Mouse (Mus musculus) MEL (cell line): Measurements from ENCODE around the gene Egfl8. TPM values are rescaled to one million over a fixed set of nuclear protein-coding genes. Genes with fewer than 3 reads are reported as not detected.

ENCODE experiments used
- DNase-seq: peaks from one replicate; pipeline ENCODE4 v3.0.0; 2011; ENCODE audit warnings: low read depth, low spot score
- H3K27ac ChIP-seq: 2 replicates; pipeline ENCODE4 v1.5.1; 2012; ENCODE audit warnings: low read depth, mild to moderate bottlenecking, control low read depth, low read length, moderate library complexity; ENCODE audit not compliant: control insufficient read depth
- H3K27me3 ChIP-seq, 2 experiments: fragments of 150-350 bp in 1 of 2; sonication (generic) in 1 of 2; 2 replicates each; pipeline ENCODE4 v1.6.1; 2012; ENCODE audit warnings: low read length in 2 of 2, mild to moderate bottlenecking in 2 of 2, improper control_type of control experiment in 1 of 2, moderate library complexity in 1 of 2; ENCODE audit not compliant: insufficient read depth in 2 of 2, control insufficient read depth in 1 of 2
- H3K36me3 ChIP-seq, 2 experiments: 2 replicates each; pipeline ENCODE4 v1.6.1; 2012 to 2014; ENCODE audit warnings: low read length in 2 of 2, improper control_type of control experiment in 1 of 2, inconsistent platforms in 1 of 2, mild to moderate bottlenecking in 1 of 2; ENCODE audit not compliant: insufficient read depth in 2 of 2, control insufficient read depth in 1 of 2
- H3K4me1 ChIP-seq, 2 experiments: fragments of 150-350 bp in 1 of 2; sonication (generic) in 1 of 2; 2 replicates each; pipeline ENCODE4 v1.6.1; 2012; ENCODE audit warnings: low read length in 2 of 2, improper control_type of control experiment in 1 of 2, mild to moderate bottlenecking in 1 of 2; ENCODE audit not compliant: insufficient read depth in 2 of 2, control insufficient read depth in 1 of 2
- H3K4me3 ChIP-seq, 2 experiments: fragments of 150-350 bp in 1 of 2; sonication (generic) in 1 of 2; 2 replicates each; pipeline ENCODE4 v1.5.1; 2012; ENCODE audit warnings: low read depth in 2 of 2, low read length in 2 of 2, mild to moderate bottlenecking in 2 of 2, moderate library complexity in 2 of 2, control low read depth in 1 of 2, improper control_type of control experiment in 1 of 2; ENCODE audit not compliant: control insufficient read depth in 1 of 2, insufficient read depth in 1 of 2
- H3K79me2 ChIP-seq: 2 replicates; pipeline ENCODE4 v1.6.1; 2012; ENCODE audit warnings: mild to moderate bottlenecking, low read length, moderate library complexity; ENCODE audit not compliant: control insufficient read depth, poor library complexity, insufficient read depth
- H3K9ac ChIP-seq: 2 replicates; pipeline ENCODE4 v1.6.1; 2012; ENCODE audit warnings: low read depth, mild to moderate bottlenecking, control low read depth, low read length, moderate library complexity; ENCODE audit not compliant: control insufficient read depth, poor library complexity, severe bottlenecking
- H3K9me3 ChIP-seq: fragments of 150-350 bp; sonication (generic); replicated peaks from 2 replicates; pipeline ENCODE4 v1.6.1; 2012; ENCODE audit warnings: mild to moderate bottlenecking, low read length, improper control_type of control experiment, moderate library complexity; ENCODE audit not compliant: insufficient read depth
- CHD1 ChIP-seq: IDR thresholded peaks from 2 replicates; pipeline ENCODE4 v1.6.1; 2012; ENCODE audit warnings: low read depth, mild to moderate bottlenecking, inconsistent platforms, low read length, improper control_type of control experiment
- CHD2 ChIP-seq: IDR thresholded peaks from 2 replicates; pipeline ENCODE4 v1.6.1; 2011; ENCODE audit warnings: low read length, improper control_type of control experiment
- CTCF ChIP-seq, 3 experiments: IDR thresholded peaks in 2 of 3; conservative IDR thresholded peaks in 1 of 3; 2 replicates each; pipeline ENCODE4 v1.5.1; 2011 to 2012; ENCODE audit warnings: low read length in 3 of 3, low read depth in 2 of 3, mild to moderate bottlenecking in 2 of 3, improper control_type of control experiment in 1 of 3, inconsistent platforms in 1 of 3, mixed read lengths in 1 of 3, moderate library complexity in 1 of 3; ENCODE audit not compliant: control insufficient read depth in 1 of 3, insufficient read depth in 1 of 3, poor library complexity in 1 of 3, severe bottlenecking in 1 of 3
- ELF1 ChIP-seq: IDR thresholded peaks from 2 replicates; pipeline ENCODE4 v1.6.1; 2014; ENCODE audit warnings: low read depth, mild to moderate bottlenecking, inconsistent platforms, low read length, improper control_type of control experiment, moderate library complexity
- EP300 ChIP-seq, 2 experiments: IDR thresholded peaks; 2 replicates each; pipeline ENCODE4 v1.6.1; 2011; ENCODE audit warnings: improper control_type of control experiment in 2 of 2, low read length in 2 of 2, low read depth in 1 of 2, mild to moderate bottlenecking in 1 of 2
- GABPA ChIP-seq: IDR thresholded peaks from 2 replicates; pipeline ENCODE4 v1.6.1; 2012; ENCODE audit warnings: low read depth, mild to moderate bottlenecking, inconsistent platforms, low read length, improper control_type of control experiment, moderate library complexity
- GATA1 ChIP-seq: IDR thresholded peaks from 2 replicates; pipeline ENCODE4 v1.6.1; 2011; ENCODE audit warnings: low read depth, low read length, improper control_type of control experiment
- KAT2A ChIP-seq: conservative IDR thresholded peaks from 2 replicates; pipeline ENCODE4 v1.6.1; 2012; ENCODE audit warnings: low read depth, low read length, improper control_type of control experiment, inconsistent platforms
- MAX ChIP-seq: IDR thresholded peaks from 2 replicates; pipeline ENCODE4 v1.6.1; 2011; ENCODE audit warnings: low read length, improper control_type of control experiment
- MAZ ChIP-seq: IDR thresholded peaks from 2 replicates; pipeline ENCODE4 v1.6.1; 2012; ENCODE audit warnings: low read depth, mild to moderate bottlenecking, inconsistent platforms, low read length, improper control_type of control experiment
- MXI1 ChIP-seq: IDR thresholded peaks from 2 replicates; pipeline ENCODE4 v1.6.1; 2011; ENCODE audit warnings: mild to moderate bottlenecking, low read depth, low read length, improper control_type of control experiment
- MYC ChIP-seq: IDR thresholded peaks from 2 replicates; pipeline ENCODE4 v1.6.1; 2011; ENCODE audit warnings: low read depth, mild to moderate bottlenecking, low read length, improper control_type of control experiment, moderate library complexity
- NELFE ChIP-seq: IDR thresholded peaks from 2 replicates; pipeline ENCODE4 v1.6.1; 2011; ENCODE audit warnings: low read depth, low read length, improper control_type of control experiment
- NRF1 ChIP-seq: IDR thresholded peaks from 2 replicates; pipeline ENCODE4 v1.6.1; 2014; ENCODE audit warnings: low read depth, mild to moderate bottlenecking, inconsistent platforms, low read length, improper control_type of control experiment, moderate library complexity; ENCODE audit not compliant: poor library complexity, insufficient read depth, severe bottlenecking
- POLR2A ChIP-seq, 2 experiments: IDR thresholded peaks; 2 replicates each; pipeline ENCODE4 v1.6.1; 2011 to 2012; ENCODE audit warnings: low read length in 2 of 2, mild to moderate bottlenecking in 2 of 2, control low read depth in 1 of 2, improper control_type of control experiment in 1 of 2, low read depth in 1 of 2, moderate library complexity in 1 of 2; ENCODE audit not compliant: control insufficient read depth in 1 of 2, insufficient read depth in 1 of 2, poor library complexity in 1 of 2
- POLR2AphosphoS2 ChIP-seq: IDR thresholded peaks from 2 replicates; pipeline ENCODE4 v1.6.1; 2011; ENCODE audit warnings: low read length, improper control_type of control experiment
- POLR2AphosphoS5 ChIP-seq: IDR thresholded peaks from 2 replicates; pipeline ENCODE4 v1.6.1; 2012; ENCODE audit warnings: low read depth, borderline replicate concordance, mild to moderate bottlenecking, inconsistent platforms, low read length, moderate library complexity, mixed read lengths
- RCOR1 ChIP-seq: IDR thresholded peaks from 2 replicates; pipeline ENCODE4 v1.6.1; 2012; ENCODE audit warnings: low read depth, mild to moderate bottlenecking, inconsistent platforms, low read length, improper control_type of control experiment
- SIN3A ChIP-seq: IDR thresholded peaks from 2 replicates; pipeline ENCODE4 v1.6.1; 2012; ENCODE audit warnings: low read length, improper control_type of control experiment, inconsistent platforms
- SMC3 ChIP-seq: IDR thresholded peaks from 2 replicates; pipeline ENCODE4 v1.6.1; 2011; ENCODE audit warnings: low read depth, low read length, improper control_type of control experiment
- TAL1 ChIP-seq: IDR thresholded peaks from 2 replicates; pipeline ENCODE4 v1.6.1; 2012; ENCODE audit warnings: mild to moderate bottlenecking, inconsistent platforms, low read length, moderate library complexity, mixed read lengths
- TCF12 ChIP-seq: IDR thresholded peaks from 2 replicates; pipeline ENCODE4 v1.6.1; 2014; ENCODE audit warnings: low read depth, mild to moderate bottlenecking, inconsistent platforms, low read length, improper control_type of control experiment, moderate library complexity
- UBTF ChIP-seq: IDR thresholded peaks from 2 replicates; pipeline ENCODE4 v1.6.1; 2012; ENCODE audit warnings: low read depth, mild to moderate bottlenecking, inconsistent platforms, low read length, improper control_type of control experiment, moderate library complexity, borderline replicate concordance; ENCODE audit not compliant: insufficient read depth
- ZC3H11A ChIP-seq: IDR thresholded peaks from 2 replicates; pipeline ENCODE4 v1.6.1; 2012; ENCODE audit warnings: low read depth, mild to moderate bottlenecking, inconsistent platforms, low read length, improper control_type of control experiment
- ZKSCAN1 ChIP-seq: IDR thresholded peaks from 2 replicates; pipeline ENCODE4 v1.6.1; 2012; ENCODE audit warnings: low read depth, mild to moderate bottlenecking, inconsistent platforms, low read length, improper control_type of control experiment, moderate library complexity
- ZMIZ1 ChIP-seq: IDR thresholded peaks from 2 replicates; pipeline ENCODE4 v1.6.1; 2012; ENCODE audit warnings: low read depth, mild to moderate bottlenecking, inconsistent platforms, low read length, improper control_type of control experiment, moderate library complexity
- ZNF384 ChIP-seq: IDR thresholded peaks from 2 replicates; pipeline ENCODE4 v1.6.1; 2012; ENCODE audit warnings: low read depth, mild to moderate bottlenecking, inconsistent platforms, low read length, improper control_type of control experiment
- polyA plus RNA-seq, 2 experiments: library from polyadenylated mRNA; stranded (reverse) in 1 of 2; unstranded in 1 of 2; fragments of >175 nt in 1 of 2; fragments of >200 nt in 1 of 2; gene quantifications; 2 replicates each; pipeline versions ENCODE4 v1.2.1 to v1.2.4; 2012; ENCODE audit warnings: low replicate concordance in 2 of 2, low read depth in 1 of 2; ENCODE audit not compliant: insufficient read length in 2 of 2, insufficient read depth in 1 of 2, missing spikeins in 1 of 2
- total RNA-seq: library from RNA; depleted of rRNA; stranded (reverse); fragments of 300-350 nt; gene quantifications from 2 replicates; pipeline ENCODE4 v1.2.3, GENCODE M21; 2012

The Egfl8 gene
- total and polyA plus RNA-seq, 3 experiments, result 0.89 to 1.6 TPM; not detected in 1

DNA sequence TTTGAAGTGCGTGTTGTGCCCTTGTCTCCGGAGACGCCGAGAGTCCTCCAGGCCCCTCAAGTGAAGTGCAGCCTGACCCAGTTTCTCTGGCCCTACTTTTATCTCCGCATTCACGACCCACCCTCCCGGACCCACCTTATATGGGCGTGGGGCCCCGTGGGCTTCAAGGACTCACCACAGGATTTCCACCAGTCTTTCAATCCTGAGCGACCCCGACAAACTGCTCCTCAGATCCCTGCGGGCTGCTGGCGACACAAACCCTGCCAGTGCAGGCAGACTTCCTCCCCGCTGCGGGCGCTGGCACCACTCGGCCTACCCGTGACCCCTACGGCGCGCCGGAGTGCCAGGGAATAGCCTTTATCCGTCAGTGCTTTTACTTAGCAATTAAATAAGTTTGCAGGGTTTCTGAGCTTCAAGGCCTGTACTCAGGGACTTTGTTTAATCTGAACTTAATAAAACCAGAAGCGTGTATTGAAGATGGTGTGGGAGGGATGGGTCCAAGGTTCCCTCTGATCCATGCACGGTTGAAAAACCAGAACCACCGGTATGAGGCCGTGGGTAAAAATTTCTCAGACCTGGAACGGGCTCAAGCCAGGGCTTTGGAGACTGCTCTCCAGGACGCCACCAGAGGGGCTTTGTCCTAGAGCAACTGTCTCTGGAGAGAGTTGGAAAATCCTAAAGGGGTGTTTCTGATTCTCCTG is 12.3 kb upstream of the Egfl8 start, which contains the start of gene Ppt2:
TSS of gene Ppt2 (minus strand) at position 568 of the 701 bp plus-strand sequence.
- Histone ChIP-seq H3K4me1 (peaks cover 0 to 26% of the 10 kb centered on the region in 2 experiments; a peak in 3 of 4 replicates), H3K36me3 (peaks cover 0 to 13% of the 10 kb centered on the region in 2 experiments; a peak in 3 of 4 replicates), H3K27me3 (no peaks in the 10 kb centered on the region; a peak in 1 of 4 replicates), H3K27ac (peak within 1 kb of the TSS; percentile 94), H3K79me2 (peaks cover 16% of the 10 kb centered on the region), H3K9ac (peak within 1 kb of the TSS; percentile 90), H3K9me3 (no peaks in the 10 kb centered on the region), H3K4me3 (peak within 1 kb of the TSS; percentile 61 to 91)
- DNase-seq, result no peak
- no peak for TF ChIP-seq GATA1
- no peak for TF ChIP-seq MXI1
- TF ChIP-seq CTCF (IDR thresholded peaks at IDR 0.05 in 2 of 3, conservative IDR thresholded peaks at IDR 0.05 in 1 of 3; ENCODE audit: control insufficient read depth in 1 of 3, insufficient read depth in 1 of 3, low read depth in 2 of 3, low read length in 3 of 3, poor library complexity in 1 of 3, severe bottlenecking in 1 of 3), result no peak
- no peak for TF ChIP-seq NELFE
- TF ChIP-seq UBTF, result peak; percentile 67; the same call in 1 of the 2 replicates
- 0 out of 2 replicates have a peak, but pooled peaks have one; percentile 14 for TF ChIP-seq MAZ
- TF ChIP-seq POLR2A (IDR thresholded peaks at IDR 0.05; ENCODE audit: control insufficient read depth in 1 of 2, insufficient read depth in 1 of 2, low read depth in 1 of 2, low read length in 2 of 2, poor library complexity in 1 of 2), result peak in 1 of 2 experiments; percentile 13; a peak in 1 of 4 replicates
- no peak for TF ChIP-seq CHD2
- TF ChIP-seq MAX, result no peak
- 0 out of 2 replicates have a peak, but pooled peaks have one; percentile 7 for TF ChIP-seq ZMIZ1
- TF ChIP-seq TCF12, result 0 out of 2 replicates have a peak, but pooled peaks have one; percentile 4

DNA sequence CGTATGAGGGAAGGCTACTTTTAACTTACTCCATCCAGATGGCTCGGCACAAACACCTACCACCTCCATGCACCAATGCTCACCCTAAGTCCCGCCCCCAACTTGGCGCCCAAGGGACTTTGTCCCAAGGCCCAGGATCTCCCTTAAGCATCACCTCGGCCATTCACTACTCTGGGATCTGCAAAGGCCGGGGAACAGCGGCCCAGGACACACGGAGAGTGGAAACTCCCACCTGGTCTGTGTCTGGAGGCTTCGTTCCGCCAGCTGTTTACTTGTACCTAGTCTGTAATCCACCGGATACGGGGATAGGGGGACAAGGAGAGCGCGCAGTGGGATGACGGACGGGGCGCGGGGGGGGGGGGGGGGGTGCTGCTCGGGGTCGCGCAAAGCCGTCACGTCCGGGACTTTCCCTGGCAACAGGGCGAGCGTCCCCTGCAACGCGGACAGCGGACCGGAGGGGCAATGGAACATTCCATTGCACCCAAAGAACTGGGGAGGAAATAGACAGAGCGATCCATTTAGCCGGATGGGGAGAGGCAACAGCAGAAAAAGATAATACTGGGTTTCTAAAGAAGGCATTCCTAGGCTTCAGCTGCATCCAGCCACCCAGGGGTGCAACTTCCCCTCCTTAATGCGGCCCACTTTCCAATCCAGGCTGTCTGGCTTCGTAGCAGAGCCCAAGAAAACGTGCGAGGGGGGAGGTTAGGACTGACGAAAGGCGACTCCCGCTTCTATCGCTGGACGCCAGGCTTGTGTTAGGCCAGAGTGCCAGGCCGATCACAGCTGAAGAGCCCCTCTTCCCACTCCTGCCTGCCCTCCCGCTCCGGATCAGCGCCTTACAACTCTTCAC is 11.5 kb upstream of the Egfl8 start:
- Histone ChIP-seq H3K79me2 (peaks cover 16% of the 10 kb centered on the region), H3K27me3 (no peaks in the 10 kb centered on the region; a peak in 1 of 4 replicates), H3K27ac (peak overlapping the region; percentile 94), H3K9me3 (no peaks in the 10 kb centered on the region), H3K9ac (peak overlapping the region; percentile 90), H3K4me1 (peaks cover 2 to 34% of the 10 kb centered on the region in 2 experiments; a peak in 3 of 4 replicates), H3K4me3 (peak overlapping the region; percentile 91 to 92), H3K36me3 (peaks cover 0 to 17% of the 10 kb centered on the region in 2 experiments; a peak in 3 of 4 replicates)
- peak; percentile 97 for DNase-seq
- TF ChIP-seq RCOR1 (0 out of 2 replicates have a peak, but pooled peaks have one; percentile 19), POLR2AphosphoS5 (no peak), MAZ (peak; percentile 88), ZNF384 (no peak), NRF1 (no peak), SIN3A (peak; percentile 97), CHD1 (peak; percentile 99), ZKSCAN1 (no peak), ZC3H11A (no peak), GABPA (no peak), SMC3 (no peak), ELF1 (peak; percentile 50), EP300 (IDR thresholded peaks at IDR 0.05; ENCODE audit: low read depth in 1 of 2, low read length in 2 of 2) (no peak), CHD2 (no peak), KAT2A (no peak; the same call in 1 of the 2 replicates), TAL1 (no peak; the same call in 1 of the 2 replicates), POLR2A (IDR thresholded peaks at IDR 0.05; ENCODE audit: control insufficient read depth in 1 of 2, insufficient read depth in 1 of 2, low read depth in 1 of 2, low read length in 2 of 2, poor library complexity in 1 of 2) (peak; percentile 49 to 79; a peak in 3 of 4 replicates), MXI1 (peak; percentile 76), NELFE (peak; percentile 72), ZMIZ1 (peak; percentile 45), MYC (peak; percentile 79), POLR2AphosphoS2 (peak; percentile 85; the same call in 1 of the 2 replicates)
